Mouse (Mus musculus): ENCODE data around the gene P4ha1.

GRCm38 (mm10) chr10:59389652-59390051, 66.6 kb downstream of the P4ha1 start:
- TF ChIP-seq CTCF (IDR thresholded peaks at IDR 0.05; ENCODE audit: extremely low read depth, insufficient read length, insufficient replicate concordance, low read depth, low read length) = no peak
- no peak for TF ChIP-seq POLR2A (IDR thresholded peaks at IDR 0.05; ENCODE audit: low read depth, low read length)
